Mouse (Mus musculus) cerebellum, adult 9-11 months (tissue): ENCODE measurements at regions not wholly inside any gene's neighbourhood (a gene's known extent, or its start where the extent isn't known, plus 50 kb on each side); places are given as distances from the start of the nearest gene placed in this dataset.

ENCODE experiments used
- DNase-seq: peaks from one replicate; pipeline ENCODE4 v3.0.0; 2022

- DNase-seq, result no peak
Observed at GRCm38 (mm10) chr15:88490316-88491090, 109.6 kb upstream of the Zdhhc25 start.

- DNase-seq, result no peak
Observed at GRCm38 (mm10) chr15:88491091-88491366, 109.1 kb upstream of the Zdhhc25 start.

- no peak for DNase-seq
Observed at GRCm38 (mm10) chr15:88497957-88498356, 102.1 kb upstream of the Zdhhc25 start.

GRCm38 (mm10) chr15:88502311-88502710, 97.8 kb upstream of the Zdhhc25 start:
- DNase-seq, result peak; percentile 38

GRCm38 (mm10) chr15:88503896-88504295, 96.2 kb upstream of the Zdhhc25 start:
- peak; percentile 19 for DNase-seq

- peak; percentile 20 for DNase-seq
Observed at GRCm38 (mm10) chr15:88505491-88506119, 94.5 kb upstream of the Zdhhc25 start.

- no peak for DNase-seq
Observed at GRCm38 (mm10) chr15:88507886-88508285, 92.2 kb upstream of the Zdhhc25 start.

GRCm38 (mm10) chr15:88508971-88509370, 91.1 kb upstream of the Zdhhc25 start:
- DNase-seq, result peak; percentile 70

- peak; percentile 57 for DNase-seq
Observed at GRCm38 (mm10) chr15:88509626-88510025, 90.5 kb upstream of the Zdhhc25 start.

GRCm38 (mm10) chr15:88514091-88514490, 86.0 kb upstream of the Zdhhc25 start:
- no peak for DNase-seq

GRCm38 (mm10) chr15:88531218-88531617, 68.9 kb upstream of the Zdhhc25 start:
- no peak for DNase-seq

- DNase-seq, result no peak
Observed at GRCm38 (mm10) chr15:88532008-88532407, 68.1 kb upstream of the Zdhhc25 start.

GRCm38 (mm10) chr15:88533354-88533753, 66.7 kb upstream of the Zdhhc25 start:
- peak; percentile 12 for DNase-seq

GRCm38 (mm10) chr15:88535516-88535915, 64.6 kb upstream of the Zdhhc25 start:
- DNase-seq, result peak; percentile 14

GRCm38 (mm10) chr15:88537190-88537589, 62.9 kb upstream of the Zdhhc25 start:
- peak; percentile 68 for DNase-seq

- peak; percentile 87 for DNase-seq
Observed at GRCm38 (mm10) chr15:88542567-88542966, 57.5 kb upstream of the Zdhhc25 start.

GRCm38 (mm10) chr15:88544216-88544615, 55.9 kb upstream of the Zdhhc25 start:
- peak; percentile 91 for DNase-seq

GRCm38 (mm10) chr15:88548261-88548660, 51.8 kb upstream of the Zdhhc25 start:
- DNase-seq, result peak; percentile 38
